Mouse (Mus musculus) bone marrow, adult 2 months (tissue): ENCODE data around the gene Rtn4rl2.

ENCODE experiments used
- CTCF ChIP-seq: fragments of 200-500 bp; IDR thresholded peaks from 2 replicates; pipeline ENCODE4 v1.5.1; 2011; ENCODE audit warnings: low read length, control low read depth; ENCODE audit not compliant: control insufficient read depth, insufficient read depth
- POLR2A ChIP-seq: fragments of 200-500 bp; IDR thresholded peaks from 2 replicates; pipeline ENCODE4 v1.6.1; 2011; ENCODE audit warnings: low read depth, mild to moderate bottlenecking, control low read depth, low read length, borderline replicate concordance; ENCODE audit not compliant: control insufficient read depth

DNA sequence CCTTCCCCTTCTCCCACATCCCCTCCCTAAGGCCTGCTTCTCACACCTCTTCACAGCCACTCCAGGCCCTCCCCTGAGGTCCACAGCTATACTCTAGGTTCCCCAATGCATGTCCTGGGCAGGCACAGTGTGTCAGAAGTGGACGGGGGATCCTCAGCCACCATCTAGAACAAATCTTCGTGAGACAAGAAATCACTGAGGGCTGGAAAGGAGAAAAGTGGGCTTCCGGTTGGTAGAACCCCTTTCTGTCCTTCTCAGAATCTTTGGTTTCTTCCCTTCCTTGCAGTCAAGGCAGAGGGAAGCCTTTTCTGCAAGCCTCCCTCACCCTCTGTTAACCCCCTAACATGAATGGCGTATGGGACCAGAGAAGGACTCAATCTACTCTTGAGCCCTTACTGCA lies 2.6 kb downstream of the Rtn4rl2 start:
- TF ChIP-seq CTCF: no peak
- no peak for TF ChIP-seq POLR2A
